Mouse (Mus musculus) lung, embryonic 16.5 days (tissue): Measurements from ENCODE around the gene Vps16. TPM values are rescaled to one million over a fixed set of nuclear protein-coding genes. Genes with fewer than 3 reads are reported as not detected.

Experiments used
- ATAC-seq: fragments of 200-750 bp; cut with Nextera tagmentation; 2 replicates; pipeline ENCODE4 v1.8.0; 2017; ENCODE audit warnings: low read depth, mild to moderate bottlenecking, moderate library complexity
- H3K27ac ChIP-seq: fragments of 300-500 bp; sonication (generic); 2 replicates; pipeline ENCODE4 v1.5.1; 2014; ENCODE audit warnings: mild to moderate bottlenecking, control low read depth, low read length
- H3K27me3 ChIP-seq: fragments of 300-500 bp; sonication (generic); 2 replicates; pipeline ENCODE4 v1.6.1; 2014; ENCODE audit warnings: low read depth, low read length, mixed read lengths; ENCODE audit not compliant: control insufficient read depth, insufficient read depth
- H3K36me3 ChIP-seq: fragments of 300-500 bp; sonication (generic); 2 replicates; pipeline ENCODE4 v1.6.1; 2014; ENCODE audit warnings: low read length; ENCODE audit not compliant: control insufficient read depth, insufficient read depth
- H3K4me1 ChIP-seq: fragments of 300-500 bp; sonication (generic); replicated peaks from 2 replicates; pipeline ENCODE4 v1.6.1; 2014; ENCODE audit warnings: low read length, mixed read lengths; ENCODE audit not compliant: control insufficient read depth, insufficient read depth
- H3K4me2 ChIP-seq: fragments of 300-500 bp; sonication (generic); 2 replicates; pipeline ENCODE4 v1.6.1; 2014; ENCODE audit warnings: low read depth, low read length, control low read depth
- H3K4me3 ChIP-seq: fragments of 300-500 bp; sonication (generic); 2 replicates; pipeline ENCODE4 v1.5.1; 2014; ENCODE audit warnings: mild to moderate bottlenecking, low read length, control low read depth
- H3K9ac ChIP-seq: fragments of 300-500 bp; sonication (generic); 2 replicates; pipeline ENCODE4 v1.6.1; 2014; ENCODE audit warnings: low read length, control low read depth
- H3K9me3 ChIP-seq: fragments of 300-500 bp; sonication (generic); 2 replicates; pipeline ENCODE4 v1.6.1; 2016; ENCODE audit warnings: low read length; ENCODE audit not compliant: control insufficient read depth
- WGBS: fragments of 180-500 bp; shearing (Covaris S2); extraction: QIAGEN DNeasy Blood & Tissue Kit; methylation state at CpG from one replicate; pipeline ENCODE4 v1.1.7; 2014; 5-methylcytosine and 5-hydroxymethylcytosine counted together
- polyA plus RNA-seq: library from polyadenylated mRNA; unstranded; fragments of >200 nt; fragmentation: Nextera tagmentation; extraction: Ambion mirVana; gene quantifications from 2 replicates; pipeline ENCODE4 v1.2.1, GENCODE M21; 2015

Vps16 gene
- polyA plus RNA-seq, 1 experiment from 2014 or later: 84.3 TPM

DNA sequence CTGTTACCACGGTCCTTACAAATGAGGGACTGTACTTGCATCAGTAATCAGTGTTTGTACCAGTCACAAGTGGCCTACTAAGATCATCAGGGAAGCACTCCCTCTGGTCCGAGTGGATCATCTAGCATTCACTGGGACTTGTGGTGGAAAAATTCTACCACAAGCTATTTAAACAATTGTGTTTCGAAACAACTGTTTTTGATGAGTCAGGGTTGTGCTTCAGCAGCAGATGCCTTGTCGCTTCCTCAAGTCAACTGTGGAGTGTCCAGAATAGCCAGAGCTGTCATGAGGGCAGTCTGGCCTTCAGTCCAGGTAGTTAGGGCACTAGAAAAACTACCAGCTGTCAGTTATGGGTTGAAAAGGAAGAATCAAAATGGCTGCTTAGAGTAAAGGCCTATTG is 64.5 kb downstream of the Vps16 start:
- ATAC-seq: peak; percentile 20; the same call in 1 of the 2 replicates
- WGBS: 78% methylated on average over 4 of the region's 4 CpGs

GRCm38 (mm10) chr2:130491162-130491561 is 67.0 kb downstream of the Vps16 start:
- H3K9me3 ChIP-seq: peaks cover 4% of the 10 kb centered on the region; the same call in 1 of the 2 replicates
- no peak overlapping the region for H3K4me2 ChIP-seq
- no peaks in the 10 kb centered on the region for H3K4me1 ChIP-seq
- no peak overlapping the region for H3K9ac ChIP-seq
- peaks cover 20% of the 10 kb centered on the region; the same call in 1 of the 2 replicates for H3K27me3 ChIP-seq
- H3K4me3 ChIP-seq: no peak overlapping the region
- H3K36me3 ChIP-seq: no peaks in the 10 kb centered on the region
- no peak overlapping the region for H3K27ac ChIP-seq
- 66% methylated on average over 4 of the region's 4 CpGs for WGBS
- ATAC-seq: no peak

More for the DNA sequence above, 64.5 kb downstream of the Vps16 start:
- no peak overlapping the region for H3K4me2 ChIP-seq
- H3K27me3 ChIP-seq: peaks cover 44% of the 10 kb centered on the region
- no peaks in the 10 kb centered on the region for H3K4me1 ChIP-seq
- H3K4me3 ChIP-seq: no peak overlapping the region
- no peak overlapping the region for H3K27ac ChIP-seq
- no peaks in the 10 kb centered on the region for H3K36me3 ChIP-seq
- peaks cover 6% of the 10 kb centered on the region; the same call in 1 of the 2 replicates for H3K9me3 ChIP-seq
- no peak overlapping the region for H3K9ac ChIP-seq

GRCm38 (mm10) chr2:130491587-130491986 is 67.4 kb downstream of the Vps16 start:
- H3K27ac ChIP-seq: no peak overlapping the region

More at GRCm38 (mm10) chr2:130491587-130491986, 67.4 kb downstream of the Vps16 start:
- no peak overlapping the region for H3K4me2 ChIP-seq
- no peaks in the 10 kb centered on the region for H3K36me3 ChIP-seq
- H3K9me3 ChIP-seq: peaks cover 4% of the 10 kb centered on the region; the same call in 1 of the 2 replicates
- H3K9ac ChIP-seq: no peak overlapping the region
- WGBS: 40% methylated on average over 7 of the region's 7 CpGs
- H3K4me1 ChIP-seq: no peaks in the 10 kb centered on the region
- H3K4me3 ChIP-seq: no peak overlapping the region
- H3K27me3 ChIP-seq: peaks cover 16% of the 10 kb centered on the region; the same call in 1 of the 2 replicates
- no peak for ATAC-seq

Other genes with a start within 250 kb of the Vps16 start
- 609 TPM in 2 replicates for gene Snrpb, start 244.9 kb upstream of the Vps16 start, polyA plus RNA-seq
- gene Tmc2, start 229.1 kb upstream of the Vps16 start, polyA plus RNA-seq: not detected in 2 replicates
- gene Nop56, start 149.9 kb upstream of the Vps16 start, polyA plus RNA-seq: 216 and 233 TPM in 2 replicates
- 152 and 161 TPM in 2 replicates for gene Idh3b, start 139.8 kb upstream of the Vps16 start, polyA plus RNA-seq
- gene Ebf4, start 129.2 kb upstream of the Vps16 start, polyA plus RNA-seq: 0.96 and 0.97 TPM in 2 replicates
- gene Cpxm1, start 26.8 kb upstream of the Vps16 start, polyA plus RNA-seq: 62.2 and 65.8 TPM in 2 replicates
- gene Gm28372, start 19.1 kb upstream of the Vps16 start, polyA plus RNA-seq: not detected in 2 replicates
- gene 1700020A23Rik, start 19.1 kb upstream of the Vps16 start, polyA plus RNA-seq: 0.31 TPM in 1 of 2 replicates, not detected in the other
- not detected in 2 replicates for gene Tmem239, start 17.9 kb upstream of the Vps16 start, polyA plus RNA-seq
- gene Pced1a, start 362 bp downstream of the Vps16 start, polyA plus RNA-seq: 14.4 TPM in 2 replicates
- 68.0 and 68.3 TPM in 2 replicates for gene Ptpra, start 25.9 kb downstream of the Vps16 start, polyA plus RNA-seq
- gene Mrps26, start 139.4 kb downstream of the Vps16 start, polyA plus RNA-seq: 71.8 and 78.7 TPM in 2 replicates
- gene Oxt, start 151.8 kb downstream of the Vps16 start, polyA plus RNA-seq: not detected in 2 replicates
- not detected in 2 replicates for gene Avp, start 158.2 kb downstream of the Vps16 start, polyA plus RNA-seq
- 15.4 and 16.6 TPM in 2 replicates for gene Fastkd5, start 205.7 kb downstream of the Vps16 start, polyA plus RNA-seq
- 9.0 and 10.8 TPM in 2 replicates for gene Ubox5, start 205.7 kb downstream of the Vps16 start, polyA plus RNA-seq
- 2.6 and 3.1 TPM in 2 replicates for gene Lzts3, start 218.5 kb downstream of the Vps16 start, polyA plus RNA-seq
- gene Ddrgk1, start 240.3 kb downstream of the Vps16 start, polyA plus RNA-seq: 64.9 and 65.7 TPM in 2 replicates
- gene Itpa, start 243.3 kb downstream of the Vps16 start, polyA plus RNA-seq: 91.6 and 95.9 TPM in 2 replicates